Mouse (Mus musculus) spleen, postnatal 4 days (tissue): ENCODE data around the gene Sla2.
A peak's percentile ranks its signal among the peaks of the same experiment; 100 is the strongest.
"Not testable (repeated sequence)": the region's sequence is repeated elsewhere in the genome, so short reads cannot be mapped to it uniquely, and the experiment has no call there.

Experiments
- DNase-seq, 2 experiments: peaks; one replicate each; pipeline ENCODE4 v3.0.0; 2022; ENCODE audit warnings: low spot score in 2 of 2

The Sla2 gene

DNA sequence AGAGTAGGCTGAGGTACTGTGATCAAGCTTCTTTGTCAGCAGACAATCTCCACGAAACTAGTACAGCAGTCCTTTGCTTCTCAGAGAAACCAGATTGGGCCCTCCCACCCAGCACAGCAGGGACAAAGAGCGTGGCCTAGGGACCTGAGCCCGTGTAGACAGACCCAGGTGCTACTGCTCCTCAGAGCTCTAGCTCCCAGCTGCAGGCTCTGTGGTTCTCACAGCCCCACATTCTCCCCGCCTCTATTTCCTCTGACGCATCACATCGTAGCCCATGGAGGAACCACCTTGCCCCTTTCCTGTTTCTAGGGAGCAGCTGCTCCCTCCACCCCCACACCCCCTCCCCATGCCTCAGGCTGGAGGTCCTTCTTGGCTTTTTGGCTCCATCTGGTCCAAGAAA lies at the start of gene Sla2:
Sla2 (minus strand) TSS at position 176 of the 400 bp plus-strand sequence.
- no peak for DNase-seq

DNA sequence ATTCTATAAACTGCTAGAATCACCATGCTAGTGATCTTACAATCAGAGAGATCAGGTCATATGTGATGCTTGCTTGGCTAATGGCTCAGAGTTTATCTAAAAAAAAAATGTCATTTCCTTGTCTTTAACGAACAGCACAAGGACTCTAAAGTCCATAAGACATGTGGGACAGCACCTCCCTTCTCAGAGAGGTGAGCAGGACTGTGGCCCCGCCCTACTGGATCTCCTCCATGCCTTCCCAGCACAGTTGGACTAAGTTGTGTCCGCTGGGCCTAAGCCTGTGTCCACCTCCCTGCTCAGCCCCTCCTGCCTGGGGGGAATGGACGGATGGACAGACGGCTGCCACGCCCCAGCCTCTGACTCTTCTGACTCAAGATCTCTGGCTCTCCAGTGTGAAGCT lies 48.0 kb upstream of the Sla2 start:
- DNase-seq = no peak

DNA sequence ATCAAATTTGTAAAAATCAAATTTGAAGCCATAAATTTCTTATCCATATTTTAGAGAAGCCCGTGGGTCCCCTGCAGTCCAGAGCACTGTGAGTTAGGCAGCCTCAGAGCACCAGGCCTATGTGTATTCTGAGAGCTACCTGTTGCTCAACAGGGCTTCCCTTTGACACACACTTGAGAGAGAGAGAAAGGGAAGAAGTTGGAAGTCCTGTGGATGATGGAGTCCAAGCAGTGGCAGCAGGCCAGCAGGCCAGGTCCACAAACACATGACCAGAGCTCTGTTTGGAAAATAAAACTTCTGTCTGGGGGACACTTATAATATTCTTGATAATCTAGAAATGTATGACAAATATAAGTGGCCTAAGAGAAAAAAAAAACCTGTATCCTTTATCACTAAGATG lies 46.4 kb upstream of the Sla2 start:
- no peak for DNase-seq

GRCm38 (mm10) chr2:156931421-156931820 lies 44.4 kb upstream of the Sla2 start:
- DNase-seq = no peak

- DNase-seq = no peak
These were observed 43.6 kb upstream of the Sla2 start for GRCm38 (mm10) chr2:156930549-156930948.

DNA sequence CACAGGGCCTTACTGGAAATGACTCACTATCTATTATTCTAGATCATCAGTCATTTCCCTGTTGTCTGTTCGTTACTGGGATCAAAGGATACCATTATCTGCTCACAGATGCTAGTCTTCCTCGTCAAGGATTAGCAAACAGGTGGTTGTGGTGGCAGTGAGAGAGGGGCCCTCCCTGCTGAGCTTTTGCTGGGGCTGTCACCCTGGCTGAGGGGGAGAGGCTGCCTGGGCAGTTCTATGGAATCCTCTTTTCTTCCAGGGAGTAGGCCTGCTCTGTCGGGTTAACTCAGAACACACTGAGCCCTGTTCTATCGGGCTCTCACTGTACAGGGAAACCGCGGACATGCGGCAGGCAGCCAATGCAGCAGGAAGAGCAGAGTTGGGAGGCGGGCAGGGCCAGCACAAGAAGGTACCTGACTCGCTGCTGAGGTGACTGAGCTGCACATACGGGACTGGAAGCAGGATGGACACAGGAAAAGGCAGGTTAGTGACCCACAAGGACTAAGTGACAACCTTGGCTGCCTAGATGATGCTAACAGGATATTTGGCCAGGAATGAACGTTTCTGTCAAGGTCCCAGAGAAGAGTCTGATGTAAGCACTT lies 42.6 kb upstream of the Sla2 start:
- peak in 1 of 2 experiments; percentile 50 for DNase-seq

DNA sequence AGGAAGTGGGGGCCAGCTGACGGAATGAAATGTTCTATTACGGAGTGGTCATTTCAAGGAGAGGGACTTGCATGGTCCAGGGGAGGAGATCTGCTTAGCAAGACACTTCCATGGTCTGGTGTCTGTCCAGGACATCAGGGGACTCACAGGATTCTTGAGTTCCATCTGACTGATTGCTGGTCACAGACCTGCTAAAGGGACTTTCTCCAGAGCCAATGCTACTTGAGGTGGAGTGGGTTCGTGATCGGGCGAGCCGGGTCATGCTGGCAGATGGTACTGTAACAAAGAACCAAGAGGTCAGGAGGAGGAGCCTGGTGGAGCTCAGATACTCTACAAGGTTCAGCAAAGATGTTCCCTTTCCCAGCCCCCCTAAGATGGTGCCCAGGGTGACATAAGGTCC lies 41.6 kb upstream of the Sla2 start:
- DNase-seq = peak in 1 of 2 experiments; percentile 52

- DNase-seq = no peak
These were observed 40.7 kb upstream of the Sla2 start for GRCm38 (mm10) chr2:156927663-156928062.

- not testable (repeated sequence) for DNase-seq
These were observed 38.6 kb upstream of the Sla2 start for GRCm38 (mm10) chr2:156925611-156926010.

DNA sequence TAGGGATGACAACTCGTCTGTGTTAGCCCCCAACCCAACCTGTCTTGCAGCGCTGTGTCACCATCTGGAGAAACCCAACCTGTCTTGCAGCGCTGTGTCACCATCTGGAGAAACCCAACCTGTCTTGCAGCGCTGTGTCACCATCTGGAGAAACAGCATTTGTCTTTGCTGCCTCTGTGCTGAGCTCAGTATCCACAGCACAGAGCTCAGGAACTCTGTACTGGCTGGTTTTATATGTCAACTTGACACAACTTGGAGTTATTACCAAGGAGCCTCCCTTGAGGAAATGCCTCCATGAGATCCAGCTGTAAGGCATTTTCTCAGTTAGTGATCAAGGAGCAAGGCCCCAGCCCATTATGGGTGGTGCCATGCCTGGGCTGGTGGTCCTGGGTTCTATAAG lies 38.1 kb upstream of the Sla2 start:
- not testable (repeated sequence) for DNase-seq

- DNase-seq = peak in 1 of 2 experiments; percentile 37
These were observed 37.4 kb upstream of the Sla2 start for GRCm38 (mm10) chr2:156924210-156924898.

GRCm38 (mm10) chr2:156923057-156923456 lies 36.1 kb upstream of the Sla2 start:
- DNase-seq = no peak

- DNase-seq = no peak
These were observed 32.8 kb upstream of the Sla2 start for GRCm38 (mm10) chr2:156919796-156920195.

- DNase-seq = not testable (repeated sequence)
These were observed 32.2 kb upstream of the Sla2 start for GRCm38 (mm10) chr2:156919191-156919590.

GRCm38 (mm10) chr2:156918562-156918961 lies 31.6 kb upstream of the Sla2 start:
- DNase-seq = no peak

DNA sequence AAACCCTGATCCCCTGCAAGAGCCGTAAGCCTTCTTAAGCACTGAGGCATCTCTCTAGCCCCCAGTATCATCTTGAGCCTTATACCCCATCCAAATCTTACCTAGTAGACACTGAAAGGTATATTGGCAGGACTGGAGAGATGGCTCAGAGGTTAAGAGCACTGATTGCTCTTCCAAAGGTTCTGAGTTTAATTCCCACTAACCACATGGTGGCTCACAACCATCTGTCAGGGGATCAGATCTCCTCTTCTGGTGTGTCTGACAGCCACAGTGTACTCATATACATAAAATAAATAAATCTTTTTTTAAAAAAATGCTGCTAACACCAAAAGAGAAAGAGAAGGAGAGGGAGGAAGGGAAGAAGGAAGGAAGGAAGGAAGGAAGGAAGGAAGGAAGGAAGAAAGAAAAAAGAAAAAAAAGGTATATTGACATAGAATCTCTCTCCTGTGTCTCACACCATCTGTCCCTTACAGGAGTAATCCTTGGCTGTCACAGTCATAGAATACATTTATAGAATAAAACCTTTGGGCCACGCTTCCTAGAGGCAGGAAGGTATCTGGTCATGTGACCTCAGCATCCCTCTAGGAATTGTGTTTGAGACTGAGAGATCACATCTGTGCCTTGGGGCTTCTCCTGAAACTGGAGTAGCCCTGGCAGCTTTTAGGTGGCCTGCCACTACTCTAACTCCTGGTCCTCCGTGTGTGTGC lies 29.6 kb upstream of the Sla2 start:
- no peak for DNase-seq

DNA sequence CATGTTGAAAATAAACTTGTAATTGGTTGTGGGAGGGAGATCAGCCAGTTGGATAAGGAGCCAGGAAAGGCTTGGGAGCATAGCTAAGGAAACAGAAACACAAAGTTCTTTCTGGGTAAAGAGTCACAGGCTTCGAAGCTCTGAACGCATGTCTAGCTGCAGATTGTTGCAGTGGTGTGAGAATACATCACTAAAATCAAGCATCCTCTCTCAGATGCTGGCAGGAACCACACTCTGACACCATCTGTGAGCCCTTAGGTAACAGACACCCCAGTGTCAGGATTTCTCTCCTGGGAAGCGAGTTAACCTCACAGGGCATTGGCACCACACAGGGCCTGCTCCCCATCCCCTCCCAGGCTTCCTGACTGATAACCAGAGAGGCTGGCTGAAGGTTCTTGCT lies 28.6 kb upstream of the Sla2 start:
- DNase-seq = no peak

DNA sequence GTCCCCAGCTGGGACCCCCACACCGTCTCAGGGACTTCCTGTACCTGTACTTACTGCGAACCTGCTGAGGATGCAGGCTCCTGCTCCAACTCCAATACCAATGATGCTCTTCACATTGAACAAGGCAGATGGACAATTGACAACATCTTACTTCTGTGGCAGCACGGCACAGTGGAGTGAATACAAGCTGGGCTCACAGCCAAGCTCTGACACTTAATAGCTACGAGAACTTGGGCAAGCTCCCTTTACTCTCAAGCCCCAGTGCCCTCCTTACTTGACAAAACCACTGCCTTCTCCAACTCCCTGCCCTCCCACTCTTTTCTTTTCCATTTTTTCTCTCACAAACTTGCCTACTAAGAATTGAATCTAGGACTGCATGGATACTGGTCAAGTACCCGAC lies 26.2 kb upstream of the Sla2 start:
- DNase-seq = no peak

- DNase-seq = not testable (repeated sequence)
These were observed 18.9 kb upstream of the Sla2 start for GRCm38 (mm10) chr2:156905931-156906330.

GRCm38 (mm10) chr2:156904976-156905717 lies 18.2 kb upstream of the Sla2 start:
- DNase-seq = peak in 1 of 2 experiments; percentile 57

DNA sequence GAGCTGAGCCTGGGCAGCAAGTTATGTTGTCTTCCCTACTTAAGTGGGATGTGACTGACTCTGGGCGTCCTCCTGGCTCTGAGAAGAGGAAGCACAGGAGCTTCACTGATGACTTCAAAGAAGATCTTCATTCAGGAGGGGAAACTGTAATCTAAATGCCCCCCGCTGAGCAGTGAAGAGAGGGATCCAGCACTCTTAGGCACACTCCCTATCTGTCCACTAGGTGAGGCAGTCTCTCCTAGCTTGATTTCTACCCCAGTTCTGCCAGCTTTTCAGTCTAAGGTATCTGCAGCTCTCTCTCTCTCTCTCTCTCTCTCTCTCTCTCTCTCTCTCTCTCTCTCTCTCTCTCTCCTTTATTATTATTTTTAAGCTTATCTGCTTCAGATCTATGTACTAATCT lies 16.4 kb upstream of the Sla2 start:
- no peak for DNase-seq

GRCm38 (mm10) chr2:156902411-156902810 lies 15.4 kb upstream of the Sla2 start:
- DNase-seq = not testable (repeated sequence)
